Mouse (Mus musculus) liver, embryonic 12.5 days (tissue): ENCODE data around the gene Stk10. TPM values are rescaled to one million over a fixed set of nuclear protein-coding genes. Genes with fewer than 3 reads are reported as not detected.

ENCODE experiments used
- ATAC-seq: fragments of 200-750 bp; cut with Nextera tagmentation; 2 replicates; pipeline ENCODE4 v1.8.0; 2017; ENCODE audit warnings: moderate number of reproducible peaks, mild to moderate bottlenecking, moderate library complexity
- H3K27ac ChIP-seq: fragments of 300-500 bp; sonication (generic); 2 replicates; pipeline ENCODE4 v1.5.1; 2016; ENCODE audit warnings: mild to moderate bottlenecking
- H3K27me3 ChIP-seq: fragments of 300-500 bp; sonication (generic); replicated peaks from 2 replicates; pipeline ENCODE4 v1.6.1; 2016; ENCODE audit warnings: mild to moderate bottlenecking, moderate library complexity
- H3K36me3 ChIP-seq: fragments of 300-500 bp; sonication (generic); 2 replicates; pipeline ENCODE4 v1.6.1; 2016; ENCODE audit warnings: mild to moderate bottlenecking, moderate library complexity
- H3K4me1 ChIP-seq: fragments of 300-500 bp; sonication (generic); 2 replicates; pipeline ENCODE4 v1.6.1; 2016
- H3K4me2 ChIP-seq: fragments of 300-500 bp; sonication (generic); 2 replicates; pipeline ENCODE4 v1.6.1; 2016; ENCODE audit warnings: mild to moderate bottlenecking, moderate library complexity
- H3K4me3 ChIP-seq: fragments of 300-500 bp; sonication (generic); 2 replicates; pipeline ENCODE4 v1.5.1; 2016; ENCODE audit warnings: mild to moderate bottlenecking, moderate library complexity
- H3K9ac ChIP-seq: fragments of 300-500 bp; sonication (generic); 2 replicates; pipeline ENCODE4 v1.6.1; 2016; ENCODE audit warnings: mild to moderate bottlenecking, moderate library complexity
- H3K9me3 ChIP-seq: fragments of 300-500 bp; sonication (generic); replicated peaks from 2 replicates; pipeline ENCODE4 v1.6.1; 2016; ENCODE audit warnings: mild to moderate bottlenecking, moderate library complexity
- WGBS: fragments of 180-500 bp; shearing (Covaris S2); methylation state at CpG from one replicate; pipeline ENCODE4 v1.1.7; 2016; ENCODE audit not compliant: insufficient replicate concordance; 5-methylcytosine and 5-hydroxymethylcytosine counted together
- polyA plus RNA-seq: library from polyadenylated mRNA; unstranded; fragments of >200 nt; fragmentation: Nextera tagmentation; extraction: Ambion mirVana; gene quantifications from 2 replicates; pipeline ENCODE4 v1.2.1, GENCODE M21; 2016

Gene Stk10
- polyA plus RNA-seq, 1 experiment from 2014 or later, result 5.7 TPM

GRCm38 (mm10) chr11:32542687-32543411 lies 9.7 kb downstream of the Stk10 start:
- H3K4me1 ChIP-seq, result peaks cover 80% of the 10 kb centered on the region

DNA sequence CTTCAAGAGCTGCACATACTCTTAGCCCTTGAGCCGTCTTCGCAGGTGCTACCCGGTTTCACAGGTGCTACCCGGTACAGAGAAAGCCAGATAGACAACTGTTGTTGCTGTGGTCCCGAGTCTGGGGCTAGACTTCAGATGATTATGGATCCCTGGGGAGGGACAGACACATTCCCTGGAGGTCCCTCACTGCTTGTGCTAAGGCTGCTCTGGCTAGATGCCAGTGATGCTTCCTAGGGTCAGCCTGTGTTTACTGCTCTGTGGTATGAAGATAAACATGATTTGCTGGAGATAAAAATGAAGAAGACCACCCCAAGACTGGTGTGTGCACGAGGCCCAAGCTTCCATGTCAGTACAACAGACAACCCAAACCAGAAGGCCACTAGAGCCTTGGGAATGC lies 10.9 kb downstream of the Stk10 start:
- Histone ChIP-seq H3K36me3 (peaks cover 16% of the 10 kb centered on the region), H3K27me3 (no peaks in the 10 kb centered on the region), H3K9ac (peak overlapping the region; percentile 77), H3K4me2 (peak overlapping the region; percentile 87), H3K27ac (peak overlapping the region; percentile 98), H3K4me3 (peak overlapping the region; percentile 52; the same call in 1 of the 2 replicates), H3K9me3 (no peaks in the 10 kb centered on the region), H3K4me1 (peaks cover 74% of the 10 kb centered on the region)
- ATAC-seq, result no peak
- WGBS, result 71% methylated on average over 6 of the region's 6 CpGs

More at GRCm38 (mm10) chr11:32542687-32543411, 9.7 kb downstream of the Stk10 start:
- WGBS, result 8% methylated on average over 3 of the region's 3 CpGs
- Histone ChIP-seq H3K4me2 (peak overlapping the region; percentile 87), H3K27ac (peak overlapping the region; percentile 98), H3K36me3 (peaks cover 16% of the 10 kb centered on the region), H3K4me3 (peak overlapping the region; percentile 52), H3K27me3 (no peaks in the 10 kb centered on the region), H3K9ac (peak overlapping the region; percentile 77), H3K9me3 (no peaks in the 10 kb centered on the region)
- ATAC-seq, result peak; percentile 98

DNA sequence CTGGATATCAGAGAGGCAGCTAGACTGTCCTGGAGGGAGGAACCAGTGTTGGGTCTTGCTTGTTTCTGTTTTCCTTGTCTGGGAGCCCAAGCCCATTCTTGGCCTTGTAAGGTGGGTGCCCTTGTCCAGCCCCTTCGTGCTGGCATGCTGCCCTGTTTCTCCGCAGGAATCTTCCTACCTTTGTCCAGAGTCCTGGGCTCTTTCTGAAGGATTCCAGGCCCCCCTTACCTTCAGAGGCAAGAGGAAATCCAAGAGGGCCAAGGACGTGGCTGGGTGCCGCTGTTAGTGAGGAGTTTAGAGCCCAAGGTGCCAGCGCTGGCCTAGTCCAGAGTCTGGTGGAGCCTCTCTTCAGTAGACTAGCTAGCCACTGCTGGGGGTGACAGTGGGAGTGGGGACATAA lies 11.4 kb downstream of the Stk10 start:
- Histone ChIP-seq H3K9me3 (no peaks in the 10 kb centered on the region), H3K36me3 (peaks cover 16% of the 10 kb centered on the region), H3K27ac (peak overlapping the region; percentile 98), H3K27me3 (no peaks in the 10 kb centered on the region), H3K4me2 (peak overlapping the region; percentile 87), H3K4me3 (no peak overlapping the region), H3K4me1 (peaks cover 70% of the 10 kb centered on the region), H3K9ac (peak overlapping the region; percentile 77)
- ATAC-seq, result no peak
- 96% methylated on average over 5 of the region's 5 CpGs for WGBS

- peaks cover 16% of the 10 kb centered on the region for H3K36me3 ChIP-seq
- 90% methylated on average over 12 of the region's 12 CpGs for WGBS
- no peak overlapping the region for H3K9ac ChIP-seq
- no peak for ATAC-seq
- peaks cover 63% of the 10 kb centered on the region for H3K4me1 ChIP-seq
- H3K9me3 ChIP-seq, result no peaks in the 10 kb centered on the region
- no peak overlapping the region for H3K4me2 ChIP-seq
- H3K27ac ChIP-seq, result 0 out of 2 replicates have a peak overlapping the region, but pooled peaks have one; percentile 22
- H3K27me3 ChIP-seq, result no peaks in the 10 kb centered on the region
- H3K4me3 ChIP-seq, result no peak overlapping the region
Observed at GRCm38 (mm10) chr11:32545605-32546004, 12.5 kb downstream of the Stk10 start.

- ATAC-seq, result no peak
- Histone ChIP-seq H3K4me3 (no peak overlapping the region), H3K9me3 (no peaks in the 10 kb centered on the region), H3K36me3 (peaks cover 16% of the 10 kb centered on the region), H3K4me2 (no peak overlapping the region), H3K27ac (0 out of 2 replicates have a peak overlapping the region, but pooled peaks have one; percentile 37), H3K27me3 (no peaks in the 10 kb centered on the region), H3K4me1 (peaks cover 63% of the 10 kb centered on the region), H3K9ac (no peak overlapping the region)
- 86% methylated on average over 5 of the region's 5 CpGs for WGBS
Observed at GRCm38 (mm10) chr11:32546483-32546882, 13.4 kb downstream of the Stk10 start.

DNA sequence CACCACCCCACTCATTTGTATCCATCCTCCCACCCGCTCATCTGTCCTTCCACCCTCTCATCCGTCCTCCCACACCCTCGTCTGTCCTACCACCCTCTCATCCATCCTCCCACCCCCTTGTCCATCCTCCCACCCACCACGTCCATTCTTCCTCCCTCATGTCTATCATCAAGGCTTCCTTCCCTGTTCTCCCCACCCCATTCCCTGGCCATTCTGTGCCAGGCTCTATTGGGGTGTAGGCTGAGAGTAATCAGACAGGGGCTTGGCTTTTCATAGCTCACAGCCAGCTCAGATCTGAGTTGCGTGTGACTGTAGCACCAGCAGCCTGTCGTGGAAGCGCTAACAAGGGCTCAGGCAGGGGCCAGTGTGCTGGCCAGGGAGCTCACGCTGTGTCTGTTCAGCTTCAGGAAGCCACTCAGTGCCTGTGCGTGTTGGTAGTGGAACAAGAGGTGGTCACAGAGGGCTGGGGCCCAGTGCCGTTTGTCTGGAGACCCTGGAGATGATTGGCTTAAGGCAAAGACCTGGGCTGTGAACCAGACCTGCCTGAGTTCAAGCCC lies 14.4 kb downstream of the Stk10 start:
- Histone ChIP-seq H3K4me3 (no peak overlapping the region), H3K27me3 (no peaks in the 10 kb centered on the region), H3K9me3 (no peaks in the 10 kb centered on the region), H3K4me1 (peaks cover 63% of the 10 kb centered on the region), H3K27ac (no peak overlapping the region), H3K9ac (no peak overlapping the region), H3K36me3 (peaks cover 16% of the 10 kb centered on the region), H3K4me2 (no peak overlapping the region)
- 74% methylated on average over 10 of the region's 10 CpGs for WGBS
- no peak for ATAC-seq

DNA sequence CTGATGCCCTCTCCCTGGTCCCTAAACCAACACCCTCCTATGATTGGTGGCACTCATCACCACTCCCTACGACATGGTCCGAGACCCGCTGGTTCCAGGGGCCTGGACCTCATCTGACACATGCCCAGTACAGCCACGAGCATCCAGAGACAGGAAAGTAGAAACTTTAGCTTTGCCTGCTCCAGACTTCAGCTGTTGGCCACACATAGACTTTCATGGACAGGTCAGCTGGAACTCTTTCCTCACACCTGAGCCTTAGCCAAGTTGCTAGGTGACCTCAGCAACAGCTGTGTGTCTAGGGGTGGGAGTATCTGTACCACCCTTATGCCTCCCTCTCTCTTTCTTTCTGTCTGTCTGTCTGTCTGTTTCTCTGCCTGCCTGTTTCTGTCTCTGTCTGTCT lies 15.1 kb downstream of the Stk10 start:
- Histone ChIP-seq H3K9me3 (no peaks in the 10 kb centered on the region), H3K4me2 (no peak overlapping the region), H3K27ac (no peak overlapping the region), H3K36me3 (peaks cover 16% of the 10 kb centered on the region), H3K27me3 (no peaks in the 10 kb centered on the region), H3K9ac (no peak overlapping the region), H3K4me1 (peaks cover 63% of the 10 kb centered on the region), H3K4me3 (no peak overlapping the region)
- 71% methylated on average over 4 of the region's 4 CpGs for WGBS
- no peak for ATAC-seq

- Histone ChIP-seq H3K4me1 (peaks cover 63% of the 10 kb centered on the region), H3K4me2 (no peak overlapping the region), H3K36me3 (peaks cover 10% of the 10 kb centered on the region), H3K27me3 (no peaks in the 10 kb centered on the region), H3K4me3 (no peak overlapping the region), H3K9ac (no peak overlapping the region), H3K9me3 (no peaks in the 10 kb centered on the region), H3K27ac (no peak overlapping the region)
- no peak for ATAC-seq
- 91% methylated on average over 6 of the region's 6 CpGs for WGBS
Observed at GRCm38 (mm10) chr11:32549236-32549635, 16.1 kb downstream of the Stk10 start.

- no peak for ATAC-seq
- peaks cover 63% of the 10 kb centered on the region for H3K4me1 ChIP-seq
- WGBS, result 58% methylated on average over 4 of the region's 4 CpGs
Observed at GRCm38 (mm10) chr11:32550102-32550501, 17.0 kb downstream of the Stk10 start.

DNA sequence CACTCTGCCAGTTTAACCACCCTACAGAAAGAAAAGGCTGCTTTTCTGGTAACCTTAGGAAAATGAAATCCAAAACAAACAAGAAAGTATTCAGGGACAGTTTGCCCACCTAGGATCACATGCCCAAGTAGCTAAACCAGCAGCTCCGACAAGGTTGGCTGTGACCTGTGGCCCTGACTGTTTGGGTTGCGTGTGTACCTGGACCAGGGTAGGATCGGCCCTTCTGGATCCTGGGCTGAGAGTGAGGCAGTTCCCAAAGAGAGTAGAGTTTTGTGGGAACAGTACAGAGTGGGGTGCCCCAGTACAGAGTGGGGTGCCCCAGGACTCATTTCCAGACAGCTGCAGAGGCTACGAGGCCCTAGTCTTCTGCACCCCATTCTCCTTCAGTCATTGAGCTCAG lies 18.0 kb downstream of the Stk10 start:
- H3K9me3 ChIP-seq, result no peaks in the 10 kb centered on the region
- no peaks in the 10 kb centered on the region for H3K27me3 ChIP-seq
- WGBS, result 82% methylated on average over 4 of the region's 4 CpGs
- ATAC-seq, result no peak
- H3K27ac ChIP-seq, result no peak overlapping the region
- H3K9ac ChIP-seq, result no peak overlapping the region
- H3K4me3 ChIP-seq, result no peak overlapping the region
- H3K36me3 ChIP-seq, result peaks cover 10% of the 10 kb centered on the region; the same call in 1 of the 2 replicates
- H3K4me2 ChIP-seq, result no peak overlapping the region
- H3K4me1 ChIP-seq, result peaks cover 69% of the 10 kb centered on the region

More at GRCm38 (mm10) chr11:32550102-32550501, 17.0 kb downstream of the Stk10 start:
- Histone ChIP-seq H3K9me3 (no peaks in the 10 kb centered on the region), H3K9ac (no peak overlapping the region), H3K27me3 (no peaks in the 10 kb centered on the region), H3K36me3 (0 out of 2 replicates have a peak, but pooled peaks cover 5% of the 10 kb centered on the region), H3K4me2 (no peak overlapping the region), H3K4me3 (no peak overlapping the region), H3K27ac (no peak overlapping the region)

GRCm38 (mm10) chr11:32551579-32552297 lies 18.6 kb downstream of the Stk10 start:
- 0 out of 2 replicates have a peak overlapping the region, but pooled peaks have one; percentile 53 for H3K27ac ChIP-seq
- no peak overlapping the region for H3K4me2 ChIP-seq
- no peaks in the 10 kb centered on the region for H3K27me3 ChIP-seq
- no peak overlapping the region for H3K4me3 ChIP-seq
- ATAC-seq, result no peak
- H3K9ac ChIP-seq, result peak overlapping the region; percentile 17; the same call in 1 of the 2 replicates
- H3K9me3 ChIP-seq, result no peaks in the 10 kb centered on the region
- 71% methylated on average over 12 of the region's 12 CpGs for WGBS
- H3K4me1 ChIP-seq, result peaks cover 68% of the 10 kb centered on the region
- H3K36me3 ChIP-seq, result peaks cover 17% of the 10 kb centered on the region
